Mouse (Mus musculus): ENCODE measurements around the gene Fam169a.

- TF ChIP-seq ELF1 (IDR thresholded peaks at IDR 0.05; ENCODE audit: low read depth, low read length) = no peak
- TF ChIP-seq CTCF (conservative IDR thresholded peaks at IDR 0.05 in 1 of 2, IDR thresholded peaks at IDR 0.05 in 1 of 2; ENCODE audit: low read depth in 2 of 2, low read length in 2 of 2) = no peak
- TF ChIP-seq POLR2A (IDR thresholded peaks at IDR 0.05; ENCODE audit: low read depth, low read length) = no peak
- TF ChIP-seq USF1 (IDR thresholded peaks at IDR 0.05; ENCODE audit: low read depth, low read length) = no peak
- no peak for TF ChIP-seq ETS1 (conservative IDR thresholded peaks at IDR 0.05; ENCODE audit: low read depth, low read length)
- no peak for TF ChIP-seq RAD21 (IDR thresholded peaks at IDR 0.05; ENCODE audit: low read depth, low read length)
Observed at GRCm38 (mm10) chr13:97068151-97068550, 1.1 kb downstream of the Fam169a start.

All from CH12.LX (cell line).